Mouse (Mus musculus) ovary, adult 18-20 months (tissue): ENCODE results near the gene Scrn1.
A peak's percentile ranks its signal among the peaks of the same experiment; 100 is the strongest.

Source experiments
- DNase-seq: peaks from one replicate; pipeline ENCODE4 v3.0.0; 2022; ENCODE audit warnings: low spot score, mixed read lengths

Gene Scrn1

DNA sequence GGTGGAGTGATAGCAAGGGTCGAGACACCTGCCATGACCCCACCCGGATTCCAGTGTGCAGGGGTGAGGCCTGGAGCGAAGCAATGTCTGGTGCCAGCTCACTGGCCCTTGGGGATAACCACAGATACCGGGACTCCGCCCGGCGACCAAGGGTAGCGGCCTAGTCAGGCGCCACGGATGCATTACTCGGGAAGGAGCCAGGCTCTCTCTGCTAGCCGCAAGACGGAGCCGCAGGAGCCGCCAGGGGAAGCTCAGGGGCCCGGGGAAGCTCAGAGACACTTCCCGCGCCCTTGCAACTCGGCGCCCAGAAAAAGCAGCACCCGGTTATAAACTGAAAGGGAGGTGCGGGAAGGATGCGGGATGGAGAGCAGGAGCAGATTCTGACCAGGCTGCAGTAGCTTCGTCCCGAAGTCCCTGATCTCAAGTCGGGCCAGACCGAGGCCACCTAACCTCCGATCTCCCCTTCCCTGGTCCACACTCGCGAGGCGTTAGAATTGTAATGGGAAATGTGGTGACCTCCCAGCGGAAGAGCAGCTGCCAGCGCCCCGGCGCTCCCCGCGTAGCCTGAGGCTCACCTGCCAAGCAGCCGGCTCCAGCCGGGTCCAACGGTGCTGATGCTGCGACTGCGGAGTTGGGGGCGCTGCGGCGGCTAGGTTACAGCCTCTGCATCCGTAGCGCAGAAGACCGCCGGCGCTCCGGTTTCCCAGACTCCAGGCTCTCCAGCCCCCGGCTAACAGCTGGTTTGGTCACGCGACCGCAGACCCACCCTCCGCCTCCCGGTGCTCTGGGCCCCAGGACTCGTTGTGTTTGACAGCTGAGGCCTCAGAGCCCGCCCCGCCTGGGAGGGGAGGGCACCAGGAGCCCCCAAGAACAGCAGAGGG lies at the start of gene Scrn1:
TSS of gene Scrn1 (minus strand) at position 825 of the 881 bp plus-strand sequence.
- DNase-seq: peak; percentile 44

DNA sequence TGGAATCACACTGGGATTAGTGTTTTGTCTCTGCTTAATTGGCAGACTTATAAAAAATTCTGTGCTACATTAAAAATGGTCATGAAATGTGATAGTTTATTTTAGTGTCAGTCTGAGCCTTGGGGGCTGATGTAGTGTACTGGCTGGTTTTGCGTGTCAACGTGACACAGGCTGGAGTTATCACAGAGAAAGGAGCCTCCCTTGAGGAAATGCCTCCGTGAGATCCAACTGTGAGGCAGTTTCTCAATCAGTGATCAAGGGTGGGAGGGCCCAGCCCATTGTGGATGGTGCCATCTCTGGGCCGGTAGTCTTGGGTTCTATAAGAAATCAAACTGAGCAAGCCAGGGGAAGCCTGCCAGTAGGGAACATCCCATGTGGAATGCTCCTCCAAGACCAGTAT lies 40.0 kb upstream of the Scrn1 start:
- peak; percentile 44 for DNase-seq

DNA sequence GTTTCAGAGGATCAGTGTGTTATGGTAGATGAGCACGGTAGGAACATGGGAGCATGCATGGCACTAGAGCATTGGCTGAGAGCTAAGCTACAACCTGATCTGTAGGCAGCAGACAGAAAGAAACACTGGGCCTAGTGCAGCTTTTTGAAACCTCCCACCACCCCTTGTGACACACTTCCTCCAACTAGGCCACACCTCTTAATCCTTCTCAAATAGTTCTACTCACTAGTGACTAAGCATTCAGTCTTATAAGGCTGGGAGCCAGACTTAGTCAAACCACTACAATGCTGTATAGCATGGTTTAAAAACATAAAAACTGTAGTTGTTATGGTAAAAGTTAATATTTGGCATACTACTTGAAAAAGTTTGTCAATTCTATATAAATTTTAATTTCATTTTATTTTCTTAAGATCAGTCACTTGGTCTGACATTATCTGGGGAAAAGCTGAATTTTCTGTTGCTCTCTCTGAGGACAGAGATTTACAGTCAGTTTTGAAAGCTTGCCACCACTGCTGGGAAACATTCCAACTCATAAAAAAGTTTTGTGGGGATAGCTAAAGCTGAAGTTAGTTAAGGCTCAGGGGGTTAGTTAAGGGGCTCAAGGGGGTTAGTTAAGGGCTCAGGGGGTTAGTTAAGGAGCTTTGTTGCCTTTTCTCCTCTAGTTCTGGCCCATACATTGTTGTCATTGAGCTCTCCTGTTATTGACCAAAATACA lies 37.9 kb upstream of the Scrn1 start:
- no peak for DNase-seq

DNA sequence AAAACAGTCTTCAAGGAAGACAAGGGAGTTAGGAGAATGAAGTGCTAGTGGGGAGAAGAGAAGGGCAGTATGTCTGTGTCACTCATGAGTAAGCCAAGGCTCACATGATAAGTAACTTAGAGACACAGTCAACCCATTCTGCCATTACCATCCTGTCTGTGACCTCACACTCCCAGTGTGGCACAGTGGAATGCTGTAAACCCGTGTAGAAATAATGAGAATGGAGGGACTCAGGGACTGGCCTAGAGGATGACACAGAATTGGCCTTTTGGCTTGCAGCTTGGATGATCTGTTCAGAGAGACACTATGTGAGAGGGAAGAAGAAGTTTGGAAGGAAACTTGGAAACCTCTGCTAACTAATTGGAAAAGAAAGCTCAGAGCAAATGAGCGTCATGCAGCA lies 36.6 kb upstream of the Scrn1 start:
- no peak for DNase-seq

DNA sequence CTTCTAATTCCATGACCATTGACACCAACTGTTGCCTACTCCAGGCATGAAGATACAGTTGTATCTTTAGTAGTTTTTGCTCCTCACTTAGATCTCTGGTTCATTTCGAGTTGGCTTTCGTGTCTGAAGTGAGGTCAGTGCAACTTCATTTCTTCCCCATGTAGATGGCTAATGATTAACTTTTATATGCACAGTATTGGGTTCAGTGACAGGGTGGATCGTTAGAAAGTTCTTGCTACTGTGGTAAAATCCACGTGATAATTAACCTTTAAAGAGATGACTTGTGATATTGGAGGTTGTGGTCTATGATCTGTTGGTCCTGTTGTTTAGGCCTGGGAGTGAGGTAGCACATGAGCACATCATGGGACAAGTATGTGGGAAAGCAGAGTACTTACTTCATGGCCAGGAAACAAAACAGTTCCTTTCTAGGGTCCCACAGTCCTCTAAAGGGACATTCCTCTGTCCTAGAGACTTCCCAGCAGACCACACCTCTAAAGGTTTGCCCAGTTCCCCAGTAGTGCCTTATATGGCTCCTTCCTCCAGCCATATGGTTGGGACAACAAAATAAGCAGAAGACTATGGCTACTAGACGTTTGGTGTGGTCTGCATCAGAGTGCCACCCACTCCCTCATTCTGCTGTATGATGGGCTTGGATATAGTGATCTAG lies 34.5 kb upstream of the Scrn1 start:
- no peak for DNase-seq

DNA sequence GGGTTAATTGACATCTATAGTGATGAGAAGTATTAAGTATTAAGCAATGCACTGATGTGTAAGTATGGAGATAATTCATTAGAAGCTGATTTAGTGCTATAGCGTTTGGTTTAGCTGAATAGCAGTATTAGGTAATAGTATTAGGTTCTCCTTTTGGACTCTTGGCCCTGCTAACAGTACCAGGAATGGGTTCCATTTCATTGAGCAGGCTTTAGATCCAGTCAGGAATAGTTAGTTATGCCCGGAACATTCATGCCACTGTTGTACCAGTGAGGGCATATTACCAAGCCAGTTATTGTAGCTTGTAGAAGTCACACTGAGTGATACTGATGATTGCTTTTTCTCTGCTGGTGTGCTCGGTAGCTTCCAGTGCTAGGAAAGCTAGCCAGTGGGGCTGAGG lies 31.4 kb upstream of the Scrn1 start:
- DNase-seq: no peak

DNA sequence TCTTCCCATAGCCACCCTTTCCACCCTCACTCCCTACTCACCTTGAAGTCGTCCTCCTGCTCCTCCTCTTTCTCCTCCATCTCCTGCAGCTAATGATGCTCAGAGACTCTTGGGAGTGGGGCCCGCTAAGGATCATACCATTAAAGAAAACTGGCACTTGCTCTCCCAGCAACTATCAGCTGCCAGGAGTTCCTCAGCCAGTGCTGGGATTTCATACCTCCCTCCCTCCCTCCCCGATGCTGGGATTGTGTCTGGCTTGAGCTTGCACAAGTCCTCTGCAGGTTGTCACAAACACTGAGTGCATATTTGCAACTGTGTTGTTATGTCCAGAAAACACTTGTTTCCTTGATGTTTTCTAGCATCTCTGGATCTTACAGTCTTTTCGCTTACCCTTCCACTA lies 30.9 kb upstream of the Scrn1 start, which contains the start of gene Fkbp14:
TSS of gene Fkbp14 (minus strand) at position 101 of the 400 bp plus-strand sequence.
- DNase-seq: no peak

DNA sequence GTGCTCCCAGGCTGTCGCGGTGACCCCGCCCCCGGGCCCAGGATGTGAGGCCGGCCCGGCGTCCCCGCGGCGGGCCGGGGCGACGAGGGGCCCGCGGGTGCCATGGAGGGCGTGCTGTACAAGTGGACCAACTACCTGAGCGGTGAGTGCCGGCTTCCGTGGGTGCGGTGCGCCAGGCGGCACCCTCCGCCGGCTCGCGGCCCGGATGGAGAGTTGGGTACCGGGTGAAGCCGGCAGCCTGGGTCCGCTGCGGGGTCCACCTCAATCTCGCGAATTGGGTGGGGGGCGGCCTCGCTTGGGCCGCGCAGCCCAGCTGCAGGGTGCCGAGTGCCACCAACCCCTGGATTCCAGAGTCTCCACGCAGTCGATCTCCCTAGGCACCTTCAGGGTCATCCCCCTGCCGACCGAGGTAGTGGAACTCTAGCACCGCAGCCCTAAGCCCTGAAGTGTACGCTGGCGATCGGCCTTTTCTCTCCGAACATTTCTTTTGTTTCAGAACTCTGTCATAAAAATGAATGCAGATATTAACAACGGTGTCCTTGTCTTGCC lies 29.1 kb upstream of the Scrn1 start:
- no peak for DNase-seq

DNA sequence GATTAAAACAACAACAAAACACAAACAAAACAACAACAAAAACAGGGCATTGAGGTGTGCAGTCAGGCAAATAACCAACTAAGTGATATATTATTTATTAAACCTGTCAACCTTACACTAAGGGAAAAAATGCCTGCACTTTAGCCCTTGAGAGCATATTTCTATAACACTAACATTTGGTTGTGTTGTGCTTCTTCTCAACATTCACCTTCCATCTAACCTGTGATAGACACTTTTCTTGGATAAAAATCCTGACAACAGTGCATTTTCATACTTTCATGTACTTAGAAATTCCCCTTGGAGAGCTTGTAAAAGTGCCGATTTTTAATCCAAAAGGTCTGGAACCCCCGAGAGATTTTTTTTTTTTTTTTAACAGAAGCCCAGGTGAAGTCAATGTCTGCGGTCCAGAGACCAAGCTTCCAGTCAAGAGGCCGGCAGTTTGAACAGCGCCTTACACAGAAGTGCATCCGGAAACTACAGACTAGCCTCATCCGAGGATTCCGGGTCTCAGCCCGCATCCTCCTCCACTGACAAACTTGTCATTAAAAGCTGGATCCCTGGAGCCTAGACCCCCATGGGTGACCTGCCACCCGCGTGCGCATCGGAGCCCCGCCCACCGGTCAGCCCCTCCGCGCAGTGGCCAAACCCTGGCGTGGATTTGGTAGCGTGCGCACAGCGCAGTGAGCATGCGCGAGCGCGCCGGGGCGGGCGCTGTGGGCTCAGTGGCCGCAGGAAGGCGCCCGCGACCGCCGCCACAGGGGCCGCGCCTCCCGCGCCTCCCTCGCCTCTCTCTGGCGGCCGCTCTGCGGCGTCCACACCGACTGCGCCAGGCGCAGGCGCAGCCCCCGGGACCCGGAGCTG lies 28.4 kb upstream of the Scrn1 start, which contains the start of gene Plekha8:
TSS of gene Plekha8 (plus strand) at position 643 of the 861 bp plus-strand sequence.
- DNase-seq: peak; percentile 88

DNA sequence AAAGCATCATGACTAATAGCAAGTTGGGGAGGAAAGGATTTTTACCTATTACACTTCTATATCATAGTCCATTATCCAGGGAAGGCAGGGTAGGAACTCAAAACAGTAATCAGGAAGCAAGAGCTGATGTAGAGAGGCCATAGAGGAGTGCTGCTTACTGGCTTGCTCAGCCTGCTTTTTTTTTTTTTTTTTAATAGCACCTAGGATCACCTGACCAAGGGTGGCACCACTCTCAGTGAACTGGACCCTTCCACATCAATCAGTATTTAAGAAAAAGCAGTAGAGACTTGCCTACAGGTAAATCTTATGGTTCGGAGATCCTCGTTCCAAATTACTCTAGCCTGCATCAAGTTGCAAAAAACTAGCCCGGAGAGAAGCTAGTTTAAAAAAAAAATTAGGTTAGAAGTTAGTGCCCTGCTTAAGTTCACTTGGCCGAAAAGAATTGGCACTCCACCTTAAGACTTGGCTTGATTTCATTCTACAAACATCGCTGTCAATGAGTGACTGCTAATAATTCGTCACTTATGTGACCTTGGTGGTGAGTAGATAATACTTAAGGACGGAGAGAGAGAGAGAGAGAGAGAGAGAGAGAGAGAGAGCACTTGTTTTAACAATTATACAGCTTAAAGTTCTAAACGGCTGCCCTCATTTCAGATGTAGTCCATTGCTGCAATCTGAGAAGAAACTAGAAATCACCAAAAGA lies 27.6 kb upstream of the Scrn1 start:
- no peak for DNase-seq

DNA sequence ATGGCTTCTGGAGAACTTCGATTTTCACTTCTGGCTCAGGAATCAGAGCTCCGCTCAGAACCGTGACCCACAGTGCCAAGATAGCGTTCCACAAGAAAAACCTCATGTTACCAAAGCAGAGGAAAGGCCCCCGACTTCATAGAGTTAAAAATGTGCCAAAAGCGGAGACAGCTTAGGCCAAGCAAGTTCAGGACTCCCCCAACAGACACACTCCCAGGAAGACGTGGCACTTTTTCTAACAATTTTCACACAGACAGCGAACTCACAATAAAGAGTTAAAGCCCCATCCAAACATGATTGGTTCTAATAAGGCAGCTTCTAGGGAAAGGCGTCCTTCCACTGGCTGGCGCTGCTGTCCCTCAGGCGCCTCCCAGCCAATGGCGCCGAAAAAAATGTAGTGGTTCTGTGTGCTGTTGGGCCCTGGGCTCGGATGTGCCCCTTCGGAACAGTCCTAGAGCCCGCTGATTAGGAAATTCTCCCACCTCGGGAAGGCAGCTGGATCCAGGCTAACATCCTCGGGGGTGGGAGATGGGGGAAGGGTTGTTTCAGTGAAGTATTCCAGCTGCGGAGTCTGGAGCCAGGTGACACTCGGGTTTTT lies 26.7 kb upstream of the Scrn1 start:
- DNase-seq: peak; percentile 91

DNA sequence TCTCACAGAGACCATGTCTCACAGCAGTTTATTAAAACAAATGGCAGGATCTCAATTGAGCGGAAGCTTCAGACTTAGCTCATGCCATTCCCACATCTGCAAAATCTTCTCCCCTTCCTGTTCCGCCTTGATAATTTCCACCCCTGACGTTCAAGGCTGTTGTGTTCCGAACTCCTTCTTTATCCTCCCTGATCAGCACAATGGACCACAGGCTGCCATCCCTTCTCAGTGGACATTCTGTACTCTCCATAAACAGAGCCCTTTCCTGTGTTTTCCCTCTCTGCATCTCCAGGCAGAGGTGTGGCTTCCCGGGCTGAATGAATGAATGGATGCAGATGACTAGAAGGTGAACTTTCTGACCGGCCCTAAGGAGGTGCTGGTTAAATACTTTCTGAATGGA lies 25.5 kb upstream of the Scrn1 start:
- DNase-seq: no peak

DNA sequence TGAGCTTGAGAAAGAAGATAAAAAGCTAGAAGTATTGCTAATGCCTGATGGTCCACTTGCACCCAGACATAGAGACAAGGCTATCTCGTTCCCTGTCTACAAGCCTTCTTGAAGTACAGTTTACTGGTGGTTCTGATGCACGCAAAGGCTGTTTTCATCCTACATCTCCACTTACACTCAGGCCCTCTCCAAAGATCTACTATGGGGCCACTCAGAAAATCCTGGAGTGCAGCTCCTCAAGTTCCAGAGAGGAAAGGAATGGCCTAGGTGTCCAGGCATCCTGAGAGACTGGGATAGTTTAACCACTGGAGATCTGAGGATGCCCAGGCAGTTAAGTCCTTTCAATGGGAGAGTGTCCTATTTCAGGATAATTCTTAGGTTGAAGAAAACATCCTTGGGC lies 24.4 kb upstream of the Scrn1 start:
- DNase-seq: no peak

DNA sequence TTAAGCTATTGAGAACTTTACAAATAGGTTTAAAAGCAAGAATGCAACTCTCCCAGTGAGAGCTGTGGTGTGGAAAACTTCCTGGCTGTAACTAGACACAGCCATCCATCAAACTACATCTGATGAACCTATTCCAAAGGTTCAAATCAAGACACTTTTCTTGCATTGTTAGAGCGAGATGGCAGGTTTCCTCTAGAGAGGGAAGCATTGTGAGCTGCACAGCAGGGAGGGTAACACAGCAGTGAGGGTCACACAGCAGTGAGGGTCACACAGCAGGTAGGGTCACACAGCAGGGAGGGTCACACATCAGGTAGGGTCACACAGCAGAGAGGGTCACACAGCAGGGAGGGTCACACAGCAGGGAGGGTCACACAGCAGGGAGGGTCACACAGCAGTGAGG lies 21.9 kb upstream of the Scrn1 start:
- no peak for DNase-seq

DNA sequence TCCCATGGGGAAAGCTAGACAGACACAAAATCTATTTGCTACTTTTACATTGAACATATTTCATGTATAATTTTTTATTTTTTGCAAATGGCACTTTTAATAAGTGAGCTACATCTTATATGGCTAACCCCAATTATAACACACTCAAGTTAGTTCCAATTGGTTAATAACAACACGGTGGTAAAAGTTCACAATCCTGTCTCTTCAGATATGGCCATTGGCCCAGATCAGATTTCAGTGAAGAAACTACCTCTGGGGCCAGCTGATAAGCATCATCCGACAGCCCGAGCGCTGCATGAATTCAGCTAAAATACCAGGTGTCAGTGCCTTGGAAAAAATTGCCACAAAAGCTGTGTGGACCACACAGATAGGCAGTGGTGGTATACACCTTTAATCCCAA lies 21.4 kb upstream of the Scrn1 start:
- no peak for DNase-seq

DNA sequence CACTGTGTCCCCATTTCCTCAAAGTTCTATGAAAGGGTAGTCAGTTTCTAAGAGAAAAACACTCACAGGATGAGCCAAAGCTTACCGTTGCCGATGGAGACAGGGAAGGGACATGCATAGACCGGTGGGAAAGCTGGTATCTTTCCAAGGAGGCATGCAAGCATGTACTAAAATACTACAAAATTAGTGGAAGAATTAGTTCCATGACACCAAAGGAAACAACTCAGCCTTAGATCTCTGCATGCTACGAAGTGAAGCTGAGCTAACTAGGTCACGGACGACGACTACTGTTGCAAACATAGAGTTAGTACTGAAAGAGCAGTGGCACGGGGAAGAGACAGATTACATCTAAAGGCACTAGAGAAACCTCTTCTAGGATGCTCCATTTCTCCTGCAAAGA lies 20.6 kb upstream of the Scrn1 start:
- DNase-seq: no peak

DNA sequence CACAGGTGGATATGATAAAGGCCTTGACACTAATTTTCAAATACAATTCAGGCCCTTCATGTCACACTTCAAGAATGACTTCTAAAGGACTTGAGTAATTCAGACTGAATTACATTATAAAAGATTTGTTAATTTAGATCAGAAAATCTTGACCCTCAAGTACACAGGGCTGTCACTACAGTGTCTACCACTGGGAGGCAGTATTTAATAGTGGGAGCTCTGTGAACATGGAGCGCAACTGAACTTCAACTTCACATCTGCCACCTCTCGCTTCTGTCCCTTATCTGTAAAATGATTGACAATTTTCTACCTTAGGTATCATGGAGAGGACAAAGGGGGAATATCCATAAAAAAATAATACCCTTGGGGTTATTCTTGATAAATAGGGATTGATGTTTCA lies 19.9 kb upstream of the Scrn1 start:
- DNase-seq: no peak

DNA sequence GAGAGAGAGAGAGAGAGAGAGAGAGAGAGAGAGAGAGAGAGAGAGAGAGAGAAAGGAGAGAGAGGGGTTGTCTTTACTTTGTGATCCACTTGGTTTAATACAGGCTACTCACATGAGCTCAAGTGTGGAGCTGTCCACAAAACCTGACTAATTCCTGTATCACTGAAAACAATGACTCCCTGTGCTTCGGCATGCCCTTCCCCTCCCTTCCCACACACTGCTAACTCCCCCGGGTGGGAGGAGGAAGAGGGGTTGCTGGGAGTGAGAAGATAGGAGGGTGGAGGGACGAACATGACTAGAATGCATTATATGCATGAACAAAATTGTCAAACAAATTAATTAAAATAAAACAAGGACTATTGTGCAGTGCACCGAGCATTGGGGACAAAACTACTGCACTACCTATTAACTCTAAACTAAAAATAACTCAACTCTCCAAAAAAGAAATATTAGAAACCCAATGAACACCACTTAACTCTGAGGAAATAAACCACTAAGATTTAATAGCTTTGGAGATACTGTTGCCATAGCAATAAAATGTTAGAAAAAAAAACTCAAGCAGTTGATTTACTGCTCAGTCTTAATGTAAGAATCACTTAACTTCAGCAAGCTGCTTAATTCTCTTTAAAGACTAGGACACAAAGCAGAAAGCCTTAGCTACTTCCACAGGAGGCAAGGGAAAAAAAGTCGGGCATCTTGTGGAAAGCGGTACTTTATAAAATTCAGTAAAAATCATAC lies 7.1 kb upstream of the Scrn1 start:
- peak; percentile 44 for DNase-seq

DNA sequence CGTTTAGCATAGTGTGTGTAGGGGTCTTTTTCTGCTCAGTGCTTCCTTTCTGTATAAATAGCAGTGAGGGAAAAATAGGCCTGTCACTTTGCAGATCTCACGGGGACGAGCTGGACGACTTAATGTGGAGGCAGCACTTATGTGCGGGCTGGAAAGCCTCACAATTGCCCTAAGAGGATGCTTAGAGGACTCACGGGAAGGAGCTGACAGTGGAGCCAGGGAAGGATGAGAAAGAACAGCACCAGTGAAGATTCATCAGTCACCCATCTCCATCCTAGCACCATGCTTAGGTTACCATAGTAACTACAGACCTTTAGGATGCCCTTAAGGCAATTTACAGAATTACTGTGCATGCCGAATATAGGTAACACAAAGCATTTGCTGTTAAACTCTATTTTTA lies 3.5 kb upstream of the Scrn1 start:
- no peak for DNase-seq

DNA sequence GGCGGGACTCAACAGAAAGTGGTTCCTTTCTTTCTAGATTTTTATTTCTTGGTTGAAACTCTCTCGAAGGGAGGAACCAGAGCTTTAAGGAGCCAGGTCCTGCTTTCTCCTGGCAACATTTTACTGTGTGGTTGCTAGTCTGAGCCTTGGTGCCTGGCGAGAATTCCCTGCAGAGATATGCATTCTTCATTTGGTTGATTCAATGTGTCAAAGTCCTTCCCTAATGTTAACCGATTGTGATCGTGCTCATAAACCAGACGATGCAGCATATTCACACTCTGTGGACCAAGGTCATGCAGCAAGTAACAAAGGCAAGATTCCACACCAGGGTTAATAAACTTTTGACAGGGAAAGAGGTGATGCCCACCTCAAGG lies 244 bp upstream of the Scrn1 start:
- no peak for DNase-seq
